Mouse (Mus musculus) urinary bladder, postnatal 4 days (tissue): ENCODE data around the gene Pcsk4.
A peak's percentile ranks its signal among the peaks of the same experiment; 100 is the strongest.

ENCODE experiments used
- DNase-seq, 2 experiments: peaks; one replicate each; pipeline ENCODE4 v3.0.0; 2021 to 2022; ENCODE audit warnings: low spot score in 2 of 2

Gene Pcsk4

DNA sequence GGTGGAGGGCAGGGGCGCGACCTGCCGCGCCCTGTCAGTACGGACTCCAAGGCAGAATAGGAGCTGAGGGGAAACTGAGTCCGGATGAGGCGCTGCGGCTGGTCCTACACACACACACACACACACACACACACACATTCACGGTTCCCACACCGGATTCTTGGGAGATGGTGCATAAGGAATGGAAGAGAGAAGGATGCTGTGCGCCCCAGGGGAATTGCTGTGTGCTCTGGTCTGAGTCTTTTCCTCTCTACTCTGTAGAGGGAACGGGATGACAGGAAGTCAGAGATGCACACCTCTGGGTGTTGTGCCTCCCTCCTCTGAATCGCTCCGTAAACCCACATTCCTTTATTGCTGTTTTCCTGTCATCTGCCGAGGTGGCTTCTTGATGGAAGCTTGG is 30.0 kb downstream of the Pcsk4 start:
- DNase-seq = no peak

DNA sequence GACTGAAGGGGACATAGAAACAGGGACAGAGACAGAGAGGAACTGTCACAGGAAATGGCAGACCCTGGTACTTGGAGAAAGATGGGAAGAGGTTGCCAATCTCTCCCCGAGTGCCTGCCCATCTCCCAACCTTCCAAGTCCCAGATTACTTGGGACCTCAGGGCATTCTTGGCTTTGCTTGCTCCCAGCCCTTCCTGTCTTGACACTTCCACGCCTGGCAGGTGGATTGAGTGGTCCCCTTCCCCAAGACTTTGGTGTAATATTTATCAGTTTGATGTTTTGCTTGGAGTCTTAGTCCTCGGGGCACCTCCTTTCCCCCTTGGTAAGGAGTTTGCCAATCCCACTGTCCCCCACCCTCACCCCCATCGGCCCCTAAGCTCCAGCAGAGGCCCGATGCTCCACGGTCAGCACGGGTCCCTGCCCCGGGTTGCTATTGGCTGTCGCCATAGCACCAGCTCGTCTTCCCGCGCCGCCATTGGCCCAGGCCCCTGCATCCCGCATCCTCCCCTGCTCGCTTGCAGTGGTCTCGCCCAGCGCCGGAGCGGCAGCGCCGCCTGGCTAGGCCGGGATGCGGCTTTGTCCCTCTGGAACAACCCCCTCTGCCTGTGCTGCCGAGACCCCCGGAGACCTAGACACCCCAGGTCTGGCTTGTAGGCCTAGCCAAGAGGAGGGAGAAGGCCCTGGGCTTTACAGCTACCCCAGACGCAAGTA is 30.6 kb downstream of the Pcsk4 start:
- no peak for DNase-seq

DNA sequence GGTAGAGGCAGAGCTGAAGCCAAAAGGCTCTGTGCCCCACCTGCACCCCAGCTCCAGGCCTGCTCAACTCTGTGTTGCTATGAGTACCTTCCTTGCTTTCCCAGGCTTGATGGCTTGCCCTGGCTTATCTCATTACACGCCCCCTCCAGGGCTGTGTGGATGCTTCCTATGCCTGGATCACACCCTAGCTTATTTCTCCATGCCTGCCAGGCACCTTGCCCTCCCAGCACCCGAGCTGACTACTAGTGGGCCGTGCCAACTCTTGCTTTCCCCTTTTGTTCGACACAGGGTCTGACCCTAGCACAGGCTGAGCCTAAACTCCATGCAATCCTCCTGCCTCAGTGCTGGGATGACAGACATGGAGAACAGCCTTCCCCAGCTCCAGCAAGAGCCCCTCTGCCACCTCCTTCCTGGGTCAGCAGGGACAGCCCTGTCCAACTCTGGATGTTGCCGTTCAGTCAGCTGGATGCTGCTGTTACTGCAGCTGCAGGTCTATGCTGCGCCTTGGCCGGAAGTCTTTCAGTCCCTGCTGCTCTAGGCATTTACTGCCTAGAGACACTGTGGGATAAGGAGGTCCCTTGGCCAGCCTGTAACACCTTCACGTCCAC is 31.7 kb downstream of the Pcsk4 start:
- DNase-seq = no peak

DNA sequence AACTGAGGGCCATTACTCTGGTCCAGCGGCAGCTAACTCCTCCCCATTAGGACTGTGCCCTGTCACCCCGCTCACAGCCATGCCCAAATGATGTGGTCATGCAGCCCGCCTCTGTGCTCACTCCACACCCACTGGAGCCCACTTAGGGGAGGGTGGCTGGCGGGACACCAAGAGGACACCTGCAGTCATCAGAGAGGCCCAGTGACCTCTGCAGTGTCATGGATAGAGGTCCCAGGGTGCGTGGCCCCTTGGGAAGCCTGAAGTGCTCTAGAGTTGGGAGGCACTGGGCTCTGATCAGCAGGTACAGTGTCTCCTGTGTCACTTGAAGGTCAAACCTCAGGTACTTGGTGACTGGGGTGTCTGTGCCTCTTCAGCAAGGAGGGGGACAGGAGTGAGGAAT is 32.5 kb downstream of the Pcsk4 start:
- no peak for DNase-seq

DNA sequence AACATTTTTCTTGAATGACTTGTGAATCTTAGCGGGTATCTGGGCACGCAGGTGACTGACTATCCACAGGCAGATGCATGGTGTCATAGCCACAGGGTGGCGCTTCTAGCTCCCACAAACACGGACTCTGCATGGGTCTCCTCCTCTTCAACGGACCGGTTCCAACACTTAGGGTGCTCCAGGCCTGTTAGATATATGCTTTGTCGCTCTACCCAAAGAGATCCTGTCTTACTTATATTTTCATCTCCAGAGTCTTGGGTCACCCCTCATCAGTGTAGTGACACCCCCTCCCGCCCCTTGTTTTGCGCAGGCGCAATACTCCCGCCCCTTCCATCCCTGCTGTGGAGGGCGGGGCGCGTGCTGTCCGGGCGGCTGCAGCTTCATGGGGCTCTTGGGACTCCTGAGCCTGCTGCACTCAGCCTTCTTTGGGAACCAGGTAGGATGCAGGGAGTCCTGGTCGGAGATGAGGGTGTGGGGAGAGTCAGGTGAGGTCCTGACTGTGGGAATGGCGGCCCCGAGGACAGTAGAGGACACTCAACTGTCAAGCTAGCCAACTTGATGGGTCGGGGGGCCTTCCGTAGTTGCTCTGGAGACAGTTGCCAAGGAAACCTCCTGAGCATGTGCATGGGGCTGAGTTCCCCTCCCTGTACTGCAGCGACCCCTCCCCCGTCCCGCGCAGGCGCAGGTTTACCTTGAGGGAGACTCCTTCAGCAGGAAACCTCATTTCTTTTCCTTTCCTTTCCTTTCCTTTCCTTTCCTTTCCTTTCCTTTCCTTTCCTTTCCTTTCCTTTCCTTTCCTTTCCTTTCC is 33.5 kb downstream of the Pcsk4 start, which contains the start of gene Apc2:
Apc2 (plus strand) TSS at position 360 of the 808 bp plus-strand sequence.
- DNase-seq = peak in 1 of 2 experiments; percentile 64

DNA sequence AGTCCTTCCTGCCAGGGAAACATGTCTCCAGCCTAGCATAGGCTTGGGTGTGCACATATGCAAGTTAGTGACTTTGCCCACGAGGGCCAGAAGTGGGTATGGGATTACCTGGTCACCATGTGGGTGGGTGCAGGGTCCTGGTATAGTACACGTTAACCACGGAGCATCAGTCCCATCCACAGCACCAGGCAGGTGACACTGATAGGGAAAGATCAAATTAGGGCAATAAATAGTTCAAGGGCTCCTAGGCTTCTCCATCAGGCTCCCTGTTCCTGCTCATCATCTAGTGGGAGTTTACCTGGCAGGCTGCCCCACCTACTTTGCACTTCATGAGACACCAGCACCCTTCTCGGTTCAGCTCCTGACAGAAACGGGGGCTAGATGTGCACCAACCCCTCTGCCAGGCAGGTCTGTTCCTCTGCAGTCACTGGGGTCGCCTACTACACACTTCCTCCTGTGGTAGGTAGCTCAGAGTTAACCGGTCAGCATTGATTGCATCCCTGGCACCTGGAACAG is 34.5 kb downstream of the Pcsk4 start:
- DNase-seq = no peak

DNA sequence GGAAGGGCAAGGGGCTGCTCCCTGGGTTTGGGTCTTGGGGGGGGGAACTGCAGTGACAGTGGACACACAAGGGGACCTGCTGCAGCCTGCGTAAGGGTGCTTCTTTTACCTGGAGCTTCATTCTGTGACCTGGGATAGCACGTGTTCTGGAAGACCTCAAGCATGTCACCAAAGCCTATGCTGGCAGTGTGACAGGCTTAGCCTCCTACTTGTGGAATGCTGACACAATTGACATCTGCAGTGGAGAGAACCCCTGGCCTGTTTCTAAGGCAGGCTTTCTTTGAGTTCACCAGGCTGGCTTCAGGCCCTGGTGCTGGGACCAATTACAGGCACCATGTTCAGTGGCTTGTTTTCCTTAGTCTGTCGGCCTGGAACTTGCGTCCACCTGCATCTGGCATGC is 35.0 kb downstream of the Pcsk4 start:
- no peak for DNase-seq

DNA sequence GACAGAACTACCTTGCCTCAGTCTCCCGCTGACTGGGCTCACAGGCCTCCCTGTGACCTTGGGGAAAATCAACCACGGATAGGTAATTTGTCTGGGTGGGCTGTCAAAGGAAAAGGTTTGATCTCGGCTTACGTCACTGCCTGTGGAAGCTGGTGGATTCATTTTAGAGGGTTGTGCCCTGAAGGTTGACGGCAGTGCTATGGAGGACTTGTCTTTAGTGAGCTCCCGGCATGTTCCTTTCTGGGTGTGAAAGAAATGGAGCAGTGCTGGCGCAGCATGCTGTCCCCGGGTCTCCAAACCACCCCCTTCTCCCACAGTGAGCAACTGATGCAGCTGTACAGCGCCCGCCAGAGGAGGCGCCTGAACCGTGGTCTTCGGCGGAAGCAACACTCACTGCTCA is 36.0 kb downstream of the Pcsk4 start:
- DNase-seq = no peak

DNA sequence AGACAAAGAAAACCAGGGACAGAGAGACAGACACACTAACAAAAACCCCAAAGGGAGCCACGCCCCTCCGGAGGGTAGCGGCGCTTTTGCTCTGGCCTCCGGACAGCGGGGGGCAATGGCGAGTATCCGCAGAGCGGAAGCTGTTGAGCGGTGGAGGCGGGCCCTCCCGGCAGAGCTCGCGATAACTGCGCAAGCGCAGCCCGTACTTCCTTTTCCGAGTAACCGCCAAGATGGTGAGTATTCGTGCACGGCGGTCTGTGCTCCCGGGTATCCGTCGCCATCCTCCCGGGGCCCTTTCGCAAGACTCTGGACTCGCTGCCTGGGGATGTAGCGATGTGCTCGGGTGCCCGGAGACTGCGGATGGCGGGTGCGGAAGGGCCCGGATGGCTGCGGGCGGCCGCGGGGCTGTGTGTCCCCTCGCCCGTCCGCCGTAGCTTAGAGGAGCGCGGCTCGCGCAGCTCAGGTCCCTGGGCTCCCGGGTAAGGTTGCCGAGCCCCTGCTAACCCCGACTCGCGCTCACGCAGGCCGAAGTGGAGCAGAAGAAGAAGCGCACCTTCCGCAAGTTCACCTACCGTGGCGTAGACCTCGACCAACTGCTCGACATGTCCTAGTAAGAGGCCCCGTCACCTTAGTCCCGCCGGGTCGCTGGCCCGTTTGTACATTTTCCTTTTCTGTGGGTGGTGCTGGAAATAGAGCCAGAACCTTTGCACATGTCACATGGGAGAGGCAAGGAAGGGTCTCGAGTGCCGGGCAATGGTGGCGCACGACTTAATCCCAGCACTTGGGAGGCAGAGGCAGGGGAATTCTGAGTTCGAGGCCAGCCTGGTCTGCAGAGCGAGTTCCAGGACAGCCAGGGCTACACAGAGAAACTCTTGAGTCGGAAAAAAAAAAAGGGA is 36.8 kb downstream of the Pcsk4 start, which contains the start of gene Rps15:
Rps15 (plus strand) TSS at position 203 of the 896 bp plus-strand sequence.
- DNase-seq = peak; percentile 93 to 95

DNA sequence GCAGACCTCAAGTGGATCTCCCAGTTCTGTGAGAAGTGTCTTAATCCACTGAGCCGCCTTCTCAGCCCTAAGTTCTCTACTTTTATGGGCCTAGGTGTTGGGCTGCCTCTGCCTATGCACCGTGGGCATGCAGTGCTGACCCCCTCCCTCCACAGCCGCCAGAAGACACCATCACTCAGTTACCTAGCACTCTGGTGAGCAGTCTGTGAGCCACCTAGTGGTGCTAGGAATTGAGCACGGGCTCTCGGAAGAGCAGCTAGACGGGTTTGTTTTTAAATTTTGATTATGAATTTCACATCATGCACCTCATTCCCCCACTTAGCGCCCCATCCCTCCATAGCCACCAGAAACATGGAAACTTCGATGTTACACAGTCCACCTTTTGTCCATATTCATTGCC is 40.6 kb downstream of the Pcsk4 start:
- no peak for DNase-seq

DNA sequence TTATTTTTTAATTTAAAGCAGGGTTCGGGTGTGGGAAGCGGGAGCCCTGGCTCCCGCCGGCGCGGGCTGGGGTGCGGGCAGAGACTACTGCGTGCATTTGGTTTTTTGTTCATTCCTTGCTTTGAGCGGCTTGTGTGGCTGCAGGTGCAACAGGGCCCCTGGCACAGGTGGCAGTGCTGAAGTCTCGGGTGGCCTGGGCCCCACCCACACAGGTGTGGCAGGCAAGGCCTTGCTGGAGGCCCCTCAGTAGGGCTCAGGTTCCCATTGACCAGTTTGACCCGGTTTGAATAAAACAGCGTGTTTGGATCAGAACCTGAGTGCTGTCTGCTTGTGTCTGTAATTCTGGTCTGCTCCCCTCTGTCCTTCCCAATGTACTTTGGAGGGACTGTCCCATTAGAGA is 41.2 kb downstream of the Pcsk4 start:
- DNase-seq = no peak

DNA sequence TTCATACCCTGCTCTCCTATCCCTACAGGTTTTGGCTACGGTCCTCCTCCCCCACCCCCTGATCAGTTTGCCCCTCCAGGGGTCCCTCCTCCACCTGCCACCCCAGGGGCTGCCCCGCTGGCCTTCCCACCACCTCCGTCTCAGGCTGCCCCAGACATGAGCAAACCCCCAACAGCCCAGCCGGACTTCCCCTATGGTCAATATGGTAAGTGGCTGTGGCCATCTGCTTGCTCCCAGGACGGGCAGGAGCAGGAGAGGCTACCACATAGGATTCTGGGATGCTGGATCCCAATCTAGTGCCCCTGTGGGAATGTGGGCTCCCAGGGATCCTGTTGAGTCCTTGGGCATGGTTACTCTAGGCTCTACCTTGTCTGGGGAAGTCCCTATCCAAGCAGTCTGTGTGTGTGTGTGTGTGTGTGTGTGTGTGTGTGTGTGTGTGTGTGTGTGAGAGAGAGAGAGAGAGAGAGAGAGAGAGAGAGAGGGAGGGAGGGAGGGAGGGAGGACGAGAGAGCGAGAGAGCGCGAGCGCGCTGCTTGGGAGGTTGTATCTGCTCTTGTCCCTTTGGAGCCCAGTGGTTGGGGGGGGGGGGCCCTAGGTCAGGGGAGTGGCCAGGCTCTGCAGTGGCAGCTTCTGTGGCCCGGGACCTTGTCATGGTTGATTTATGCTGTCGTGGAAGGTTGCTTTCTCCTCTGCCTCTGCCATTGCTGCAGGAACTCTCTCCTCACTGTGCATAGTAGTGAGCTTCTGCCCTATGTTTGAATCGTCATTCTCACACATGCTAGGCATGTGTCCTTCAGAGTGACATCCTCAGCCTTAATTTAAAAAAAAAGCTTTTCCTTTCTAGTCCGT is 43.9 kb downstream of the Pcsk4 start:
- no peak for DNase-seq

DNA sequence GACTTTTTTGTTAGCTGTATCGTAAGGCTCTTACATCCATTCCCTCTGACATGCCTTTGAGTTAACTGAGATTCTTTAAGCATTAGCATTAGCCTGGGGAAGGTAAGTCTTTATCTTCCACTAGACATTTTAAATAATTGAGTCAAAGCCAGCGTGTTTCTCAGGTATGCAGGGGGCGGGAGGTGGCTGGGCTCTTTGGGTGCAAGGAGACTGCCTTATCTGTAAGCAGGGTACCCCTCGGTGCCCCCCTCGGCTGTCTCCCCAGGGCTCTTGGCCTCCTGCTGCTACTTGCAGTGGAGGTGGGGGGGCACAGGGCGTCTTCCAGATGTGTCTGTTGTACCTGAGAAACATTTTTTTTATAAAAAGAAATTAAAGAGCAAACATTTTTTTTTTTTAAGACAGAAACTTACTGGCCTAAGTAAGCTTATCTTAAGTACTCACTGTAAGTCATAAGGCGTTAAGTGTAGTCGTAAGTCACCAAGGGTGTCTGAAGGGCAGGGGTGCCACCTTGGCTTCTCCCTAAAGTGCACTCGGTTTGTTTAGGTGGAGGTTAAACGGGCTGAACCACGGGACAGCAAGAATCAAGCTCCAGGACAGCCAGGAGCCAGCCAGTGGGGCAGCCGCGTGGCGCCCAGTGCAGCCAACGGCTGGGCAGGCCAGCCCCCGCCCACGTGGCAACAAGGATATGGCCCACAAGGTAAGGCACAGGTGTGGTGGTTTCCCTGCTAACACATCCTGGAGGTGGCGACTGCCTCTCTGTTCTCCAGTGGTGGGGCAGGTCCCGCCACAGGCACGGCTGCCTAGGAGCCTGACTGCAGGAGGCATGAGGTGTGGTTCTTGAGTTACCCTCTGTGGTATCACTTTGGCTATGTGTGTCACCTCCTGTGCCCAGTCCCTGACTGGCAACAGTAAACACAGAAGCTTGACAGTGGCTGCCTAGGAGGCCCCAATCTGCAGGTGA is 46.5 kb downstream of the Pcsk4 start:
- peak in 1 of 2 experiments; percentile 47 for DNase-seq

DNA sequence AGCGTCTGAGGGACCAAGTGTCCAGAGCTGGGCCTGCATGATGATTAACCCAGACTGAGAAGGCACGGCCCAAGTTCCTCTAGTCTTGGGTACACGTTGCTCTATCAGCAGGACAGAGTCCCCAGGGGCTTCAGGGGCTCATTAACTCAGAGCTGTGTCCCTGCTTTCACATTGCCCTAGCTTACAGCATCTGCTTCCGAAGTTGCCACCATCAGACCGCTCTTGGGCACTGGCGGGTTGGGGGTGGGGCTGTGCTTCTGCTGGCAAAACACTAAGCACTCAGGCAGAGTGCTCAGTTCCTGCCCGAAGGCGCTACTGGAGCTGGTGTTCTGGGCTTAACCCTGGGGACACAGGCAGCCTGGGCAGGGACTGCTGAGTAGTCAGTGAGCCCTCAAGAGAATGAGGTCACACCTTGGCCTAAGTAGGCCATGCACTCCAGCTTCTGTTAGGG is 47.4 kb downstream of the Pcsk4 start:
- DNase-seq = no peak

DNA sequence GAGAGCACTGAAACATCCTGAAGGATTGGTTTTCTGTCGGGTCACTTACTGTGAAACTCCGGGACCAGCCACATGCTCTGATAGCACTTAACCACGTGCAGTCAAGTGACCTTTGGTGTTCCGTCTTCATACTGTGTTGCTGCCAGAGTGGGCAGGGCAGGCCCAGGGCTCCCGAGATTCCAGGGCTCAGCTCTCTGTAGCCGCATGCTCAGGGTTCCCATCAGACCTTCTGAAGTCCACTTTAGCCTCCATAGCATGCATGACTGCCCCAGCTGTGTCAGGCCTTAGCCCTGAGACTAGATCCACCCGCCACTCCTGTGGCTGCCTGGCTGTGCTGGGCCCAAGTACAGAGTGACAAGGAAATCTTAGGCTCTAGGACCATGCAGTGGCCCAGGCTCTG is 48.0 kb downstream of the Pcsk4 start:
- no peak for DNase-seq

DNA sequence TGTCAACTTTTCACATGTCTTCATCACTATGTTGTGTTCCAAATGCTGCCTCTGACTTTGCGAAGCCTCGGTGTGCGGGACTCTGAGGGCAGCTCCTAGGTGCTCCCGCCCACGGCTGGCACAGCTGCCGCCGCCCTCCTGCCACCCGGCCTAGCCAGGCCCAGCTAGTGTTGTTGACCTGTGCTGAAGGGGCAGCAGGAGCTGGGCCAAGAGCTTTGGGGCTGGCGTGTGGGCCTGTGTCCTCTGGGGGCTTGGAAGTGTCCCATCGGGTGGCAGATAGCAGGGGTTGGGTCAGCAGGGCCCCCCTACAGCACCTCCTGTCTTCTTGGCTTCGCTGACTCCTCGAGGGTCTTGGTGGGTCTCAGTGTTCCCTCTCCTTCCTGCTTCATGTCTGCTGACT is 50.0 kb downstream of the Pcsk4 start:
- no peak for DNase-seq

DNA sequence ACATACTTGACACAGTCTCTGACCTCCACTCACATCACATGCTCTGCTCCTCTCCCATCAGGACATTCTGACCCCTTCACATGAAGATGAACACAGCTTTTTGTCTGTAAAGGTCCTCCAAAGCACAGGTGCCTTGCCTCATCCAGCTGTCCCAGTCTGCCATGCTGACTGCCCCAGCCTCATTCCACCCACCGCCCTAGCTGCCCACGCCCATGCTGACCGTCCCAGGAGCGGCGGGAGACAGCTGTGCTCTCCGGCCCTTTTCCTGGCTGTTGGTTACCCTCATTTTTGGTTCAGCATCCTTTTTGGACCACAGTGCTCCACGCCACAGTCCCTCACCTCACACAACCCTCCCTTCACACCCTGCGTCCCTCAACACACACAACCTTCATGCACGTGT is 50.9 kb downstream of the Pcsk4 start:
- DNase-seq = no peak

DNA sequence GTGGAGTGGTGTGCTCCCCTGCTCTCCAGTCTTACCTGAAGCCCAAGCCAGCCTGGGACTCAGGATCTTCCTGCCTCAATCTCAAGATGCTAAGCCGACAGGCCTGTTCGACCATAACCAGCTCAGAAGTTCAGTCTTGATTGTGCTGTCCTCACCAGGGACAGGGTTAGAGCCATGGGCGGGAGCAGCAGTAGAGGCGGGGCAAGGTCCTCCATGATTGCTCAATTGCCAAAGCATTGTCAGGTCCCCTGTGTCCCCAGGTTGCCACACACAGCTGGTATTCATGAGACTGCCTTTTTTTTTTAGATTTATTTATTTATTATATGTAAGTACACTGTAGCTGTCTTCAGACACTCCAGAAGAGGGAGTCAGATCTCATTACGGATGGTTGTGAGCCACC is 53.1 kb downstream of the Pcsk4 start:
- DNase-seq = no peak

DNA sequence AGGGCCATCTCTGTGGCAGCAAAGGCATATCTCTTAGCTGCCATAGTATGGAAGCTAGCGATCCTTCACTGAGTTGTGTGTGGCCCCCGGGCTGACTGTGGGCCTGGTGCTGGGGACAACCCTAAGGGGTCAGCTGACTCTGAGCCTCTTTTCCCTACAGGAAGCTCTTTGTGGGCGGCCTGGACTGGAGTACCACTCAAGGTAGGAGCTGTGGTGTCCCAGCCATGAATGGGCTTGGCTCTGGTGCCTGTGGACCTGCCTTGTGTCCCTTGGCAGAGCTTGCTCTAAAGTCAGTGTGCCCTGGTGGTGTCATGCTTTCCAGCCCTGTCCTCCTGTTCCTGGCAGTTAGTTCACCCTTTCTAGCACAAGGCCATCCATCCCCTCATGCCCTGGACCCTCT is 55.5 kb downstream of the Pcsk4 start:
- no peak for DNase-seq
